Mouse (Mus musculus) right cerebral cortex, adult 18-20 months (tissue): ENCODE measurements around the gene Erich4.
"Not testable (repeated sequence)": the region's sequence is repeated elsewhere in the genome, so short reads cannot be mapped to it uniquely, and the experiment has no call there.

ENCODE experiments used
- DNase-seq: peaks from one replicate; pipeline ENCODE4 v3.0.0; 2022; ENCODE audit warnings: mixed read lengths

The Erich4 gene

GRCm38 (mm10) chr7:25576308-25576707 is 39.4 kb downstream of the Erich4 start:
- DNase-seq = not testable (repeated sequence)

- no peak for DNase-seq
Measured at GRCm38 (mm10) chr7:25575870-25576269, 39.8 kb downstream of the Erich4 start.

- no peak for DNase-seq
Measured at GRCm38 (mm10) chr7:25575105-25575504, 40.6 kb downstream of the Erich4 start.

GRCm38 (mm10) chr7:25573806-25574205 is 41.9 kb downstream of the Erich4 start:
- not testable (repeated sequence) for DNase-seq

- no peak for DNase-seq
Measured at GRCm38 (mm10) chr7:25568721-25569120, 47.0 kb downstream of the Erich4 start.
